Mouse (Mus musculus) C2C12 (cell line): Measurements from ENCODE around the gene Ciita. TPM values are rescaled to one million over a fixed set of nuclear protein-coding genes. Genes with fewer than 3 reads are reported as not detected.
A peak's percentile ranks its signal among the peaks of the same experiment; 100 is the strongest.

Experiments used
- H3K27me3 ChIP-seq: one replicate; pipeline ENCODE4 v1.6.1; 2011; ENCODE audit not compliant: control insufficient read depth, insufficient read depth, insufficient read length
- H3K36me3 ChIP-seq: one replicate; pipeline ENCODE4 v1.6.1; 2011; ENCODE audit not compliant: control insufficient read depth, insufficient read depth
- H3K4me3 ChIP-seq: one replicate; pipeline ENCODE4 v1.5.1; 2011; ENCODE audit warnings: mild to moderate bottlenecking, control low read depth; ENCODE audit not compliant: poor library complexity, insufficient read depth, severe bottlenecking
- H3K79me2 ChIP-seq: one replicate; pipeline ENCODE4 v1.6.1; 2011; ENCODE audit not compliant: control insufficient read depth, insufficient read depth
- H3K79me3 ChIP-seq: one replicate; pipeline ENCODE4 v1.6.1; 2011; ENCODE audit warnings: low read depth, control low read depth
- H3ac ChIP-seq: one replicate; pipeline ENCODE3; 2011; ENCODE audit warnings: low read depth; ENCODE audit not compliant: control insufficient read depth, insufficient read length
- CEBPB ChIP-seq: IDR thresholded peaks from one replicate; pipeline ENCODE4 v1.6.1; 2011; ENCODE audit warnings: low read depth, mild to moderate bottlenecking, control low read depth, moderate library complexity
- CTCF ChIP-seq: IDR thresholded peaks from one replicate; pipeline ENCODE4 v1.5.1; 2011; ENCODE audit not compliant: control insufficient read depth, insufficient read depth, insufficient read length
- FOSL1 ChIP-seq: IDR thresholded peaks from one replicate; pipeline ENCODE4 v1.8.0; 2011; ENCODE audit warnings: mild to moderate bottlenecking, low read length; ENCODE audit not compliant: poor library complexity, insufficient read depth, severe bottlenecking
- MAX ChIP-seq: IDR thresholded peaks from one replicate; pipeline ENCODE4 v1.6.1; 2011; ENCODE audit warnings: mild to moderate bottlenecking, control low read depth
- MYOD1 ChIP-seq: IDR thresholded peaks from one replicate; pipeline ENCODE4 v1.6.1; 2011; ENCODE audit warnings: low read depth; ENCODE audit not compliant: control insufficient read depth, insufficient read length
- MYOG ChIP-seq: IDR thresholded peaks from one replicate; pipeline ENCODE4 v1.6.1; 2011; ENCODE audit not compliant: control insufficient read depth, insufficient read length; ENCODE audit errors: extremely low read depth
- USF1 ChIP-seq: IDR thresholded peaks from one replicate; pipeline ENCODE4 v1.6.1; 2011; ENCODE audit warnings: low read depth, mild to moderate bottlenecking, control low read depth, moderate library complexity
- polyA plus RNA-seq: library from polyadenylated mRNA; unstranded; fragments of >200 nt; fragmentation: generic; extraction: Trizol; gene quantifications from one replicate; pipeline ENCODE4 v1.2.1, GENCODE M21; 2012; ENCODE audit warnings: missing spikeins

Gene Ciita
- polyA plus RNA-seq, 1 experiment, result not detected

- H3ac ChIP-seq, result no peak overlapping the region
- H3K27me3 ChIP-seq, result no peaks in the 10 kb centered on the region
- no peaks in the 10 kb centered on the region for H3K36me3 ChIP-seq
- H3K4me3 ChIP-seq, result no peak overlapping the region
- peaks cover 4% of the 10 kb centered on the region for H3K79me3 ChIP-seq
- TF ChIP-seq MYOG (no peak), CEBPB (no peak), MAX (no peak), FOSL1 (no peak), USF1 (no peak), CTCF (no peak), MYOD1 (no peak)
- H3K79me2 ChIP-seq, result peaks cover 26% of the 10 kb centered on the region
Observed at GRCm38 (mm10) chr16:10551592-10551991, 71.7 kb downstream of the Ciita start.

GRCm38 (mm10) chr16:10553858-10554257 lies 74.0 kb downstream of the Ciita start:
- no peak overlapping the region for H3ac ChIP-seq
- TF ChIP-seq MYOD1 (no peak), USF1 (no peak), MYOG (no peak), MAX (no peak), FOSL1 (no peak), CTCF (no peak), CEBPB (no peak)

DNA sequence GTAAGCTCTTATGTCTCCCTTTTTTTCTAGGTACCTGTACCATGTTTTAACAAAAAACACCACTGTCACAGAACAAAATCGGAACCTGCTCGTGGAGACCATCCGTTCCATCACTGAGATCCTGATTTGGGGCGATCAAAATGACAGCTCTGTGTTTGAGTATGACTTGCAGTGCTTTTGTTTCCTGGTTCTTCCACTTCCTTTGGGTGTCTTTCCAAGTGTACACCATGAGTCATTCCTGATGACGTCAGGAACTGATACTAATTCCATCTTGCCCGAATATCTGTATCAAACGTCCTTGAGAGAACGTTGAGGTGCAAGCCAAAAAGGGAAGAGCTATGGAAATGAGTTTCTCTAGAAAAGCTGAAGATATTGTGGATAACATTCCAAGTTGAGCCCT lies 80.1 kb downstream of the Ciita start:
- TF ChIP-seq MYOG, result no peak
- TF ChIP-seq FOSL1, result no peak
- TF ChIP-seq USF1, result no peak
- TF ChIP-seq MAX, result no peak
- no peak for TF ChIP-seq CTCF
- TF ChIP-seq MYOD1, result no peak
- TF ChIP-seq CEBPB, result no peak
- Histone ChIP-seq H3K4me3 (no peak overlapping the region), H3K36me3 (no peaks in the 10 kb centered on the region), H3K79me2 (peaks cover 20% of the 10 kb centered on the region), H3K27me3 (no peaks in the 10 kb centered on the region), H3K79me3 (peaks cover 5% of the 10 kb centered on the region), H3ac (no peak overlapping the region)

More at GRCm38 (mm10) chr16:10553858-10554257, 74.0 kb downstream of the Ciita start:
- H3K79me2 ChIP-seq, result peaks cover 26% of the 10 kb centered on the region
- peaks cover 5% of the 10 kb centered on the region for H3K79me3 ChIP-seq
- H3K4me3 ChIP-seq, result no peak overlapping the region
- H3K27me3 ChIP-seq, result no peaks in the 10 kb centered on the region
- H3K36me3 ChIP-seq, result no peaks in the 10 kb centered on the region

DNA sequence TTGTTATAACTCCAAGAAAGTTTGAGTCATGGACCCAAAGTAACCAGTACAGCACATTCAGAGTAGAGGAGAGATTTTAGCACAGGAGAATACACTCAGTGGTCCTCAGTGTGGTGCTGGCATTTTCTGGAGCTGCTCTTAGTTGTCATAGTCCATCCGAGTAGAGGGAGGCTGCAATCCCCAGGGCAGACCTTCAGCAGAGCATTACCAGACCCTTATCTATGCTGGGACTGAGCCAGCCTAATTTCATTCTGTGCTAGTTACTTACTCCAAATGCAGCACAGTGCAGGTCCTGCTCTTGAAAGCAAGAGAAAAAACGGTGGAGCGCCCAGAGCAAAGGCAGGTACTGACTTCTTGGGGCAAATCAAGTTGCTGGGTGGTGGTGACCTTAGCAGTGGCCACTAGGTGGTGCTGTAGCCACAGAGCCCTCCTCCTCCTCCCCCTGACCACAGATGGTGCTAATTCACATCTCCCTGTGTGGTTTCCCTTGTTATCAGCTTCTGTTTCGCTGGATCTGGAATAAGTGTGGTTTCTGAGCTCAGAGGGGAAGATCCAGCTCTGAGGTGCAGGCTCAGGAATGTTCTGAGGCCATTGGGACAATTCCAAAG lies 85.5 kb downstream of the Ciita start:
- H3K79me2 ChIP-seq, result no peaks in the 10 kb centered on the region
- H3K4me3 ChIP-seq, result no peak overlapping the region
- TF ChIP-seq CTCF, result peak; percentile 86
- no peak for TF ChIP-seq FOSL1
- no peak for TF ChIP-seq MAX
- no peaks in the 10 kb centered on the region for H3K79me3 ChIP-seq
- H3K36me3 ChIP-seq, result no peaks in the 10 kb centered on the region
- H3K27me3 ChIP-seq, result no peaks in the 10 kb centered on the region
- H3ac ChIP-seq, result no peak overlapping the region

DNA sequence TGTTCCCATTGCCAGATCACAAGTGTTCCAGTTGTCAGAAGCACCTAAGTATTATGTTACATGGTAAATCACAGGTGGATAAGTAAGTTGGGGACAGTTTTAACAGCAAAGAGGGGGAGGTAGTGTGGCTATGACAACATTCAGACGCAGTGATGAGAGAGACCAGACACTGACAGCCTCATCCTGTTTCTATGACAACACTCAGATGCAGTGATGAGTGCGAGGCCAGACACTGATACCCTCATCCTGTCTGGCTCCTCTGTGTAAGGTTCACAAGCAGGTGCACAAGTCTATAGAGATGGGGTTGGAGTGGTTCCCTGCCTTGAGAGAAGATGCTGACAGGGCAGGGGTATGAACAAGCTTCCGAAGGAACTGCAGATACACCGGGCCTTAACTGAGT lies 87.3 kb downstream of the Ciita start:
- Histone ChIP-seq H3K79me3 (no peaks in the 10 kb centered on the region), H3K27me3 (no peaks in the 10 kb centered on the region), H3K4me3 (no peak overlapping the region), H3K79me2 (no peaks in the 10 kb centered on the region), H3K36me3 (peaks cover 4% of the 10 kb centered on the region), H3ac (no peak overlapping the region)
- no peak for TF ChIP-seq MYOG
- no peak for TF ChIP-seq MAX
- no peak for TF ChIP-seq FOSL1
- TF ChIP-seq CTCF, result no peak
- TF ChIP-seq USF1, result no peak
- TF ChIP-seq MYOD1, result no peak
- TF ChIP-seq CEBPB, result no peak

DNA sequence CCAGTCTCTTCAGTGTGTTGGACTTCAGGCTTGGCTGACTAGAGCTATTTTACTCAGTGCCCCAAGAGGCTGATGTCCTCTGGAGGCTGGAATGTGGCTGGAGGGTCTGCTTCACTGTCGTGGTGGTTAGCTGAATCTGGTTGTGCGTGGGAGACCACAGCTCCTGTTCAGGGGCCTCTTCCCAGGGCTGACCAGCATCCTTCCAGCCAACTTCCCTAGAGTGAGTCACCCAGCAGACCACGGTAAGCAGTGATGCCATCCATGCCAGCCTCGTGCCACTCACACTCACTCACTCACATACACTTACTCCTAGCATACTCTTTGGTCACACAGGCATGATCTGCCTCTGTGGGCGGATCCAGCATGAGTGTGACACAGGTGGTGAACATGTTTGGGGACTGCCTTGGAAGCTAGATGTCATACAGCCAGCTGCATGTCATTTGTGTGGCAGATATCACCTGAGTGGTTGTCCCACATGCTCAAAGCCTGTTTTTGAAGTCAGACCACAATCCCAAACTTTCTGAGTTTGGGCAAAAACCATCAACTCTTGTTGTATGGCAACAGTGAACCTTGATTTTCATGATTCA lies 90.0 kb downstream of the Ciita start:
- no peak overlapping the region for H3ac ChIP-seq
- no peaks in the 10 kb centered on the region for H3K27me3 ChIP-seq

More for the DNA sequence above, 90.0 kb downstream of the Ciita start:
- no peak overlapping the region for H3K4me3 ChIP-seq
- TF ChIP-seq CTCF (no peak), MYOD1 (no peak), MYOG (no peak), MAX (no peak), FOSL1 (no peak), CEBPB (no peak), USF1 (no peak)
- H3K79me3 ChIP-seq, result no peaks in the 10 kb centered on the region
- H3K79me2 ChIP-seq, result no peaks in the 10 kb centered on the region
- peaks cover 10% of the 10 kb centered on the region for H3K36me3 ChIP-seq
